Mouse (Mus musculus) heart, embryonic 16.5 days (tissue): ENCODE data around the gene Slc4a7. TPM values are rescaled to one million over a fixed set of nuclear protein-coding genes. Genes with fewer than 3 reads are reported as not detected.
"Not testable (repeated sequence)": the region's sequence is repeated elsewhere in the genome, so short reads cannot be mapped to it uniquely, and the experiment has no call there.

Source experiments
- ATAC-seq: fragments of 200-750 bp; cut with Nextera tagmentation; replicated peaks from 2 replicates; pipeline ENCODE4 v1.8.0; 2017; ENCODE audit warnings: moderate number of reproducible peaks; ENCODE audit not compliant: insufficient read depth, low FRiP score; ENCODE audit errors: extremely low read depth
- H3K27ac ChIP-seq: fragments of 300-500 bp; sonication (generic); 2 replicates; pipeline ENCODE4 v1.5.1; 2014; ENCODE audit warnings: mild to moderate bottlenecking, low read length, control low read depth, moderate library complexity
- H3K27me3 ChIP-seq: fragments of 300-500 bp; sonication (generic); 2 replicates; pipeline ENCODE4 v1.6.1; 2014; ENCODE audit warnings: low read length, mixed read lengths; ENCODE audit not compliant: control insufficient read depth, insufficient read depth
- H3K36me3 ChIP-seq: fragments of 300-500 bp; sonication (generic); 2 replicates; pipeline ENCODE4 v1.6.1; 2014; ENCODE audit not compliant: control insufficient read depth, insufficient read depth
- H3K4me1 ChIP-seq: fragments of 300-500 bp; sonication (generic); 2 replicates; pipeline ENCODE4 v1.6.1; 2014; ENCODE audit warnings: low read length, mixed read lengths; ENCODE audit not compliant: control insufficient read depth, insufficient read depth
- H3K4me2 ChIP-seq: fragments of 300-500 bp; sonication (generic); 2 replicates; pipeline ENCODE4 v1.6.1; 2014; ENCODE audit warnings: low read depth, mild to moderate bottlenecking, control low read depth, low read length
- H3K4me3 ChIP-seq: fragments of 300-500 bp; sonication (generic); 2 replicates; pipeline ENCODE4 v1.5.1; 2014; ENCODE audit warnings: mild to moderate bottlenecking, control low read depth, low read length
- H3K9ac ChIP-seq: fragments of 300-500 bp; sonication (generic); 2 replicates; pipeline ENCODE4 v1.6.1; 2014; ENCODE audit warnings: low read length, control low read depth
- H3K9me3 ChIP-seq: fragments of 300-500 bp; sonication (generic); replicated peaks from 2 replicates; pipeline ENCODE4 v1.6.1; 2016; ENCODE audit warnings: low read length; ENCODE audit not compliant: control insufficient read depth
- WGBS: fragments of 180-500 bp; shearing (Covaris S2); extraction: QIAGEN DNeasy Blood & Tissue Kit; methylation state at CpG from one replicate; pipeline ENCODE4 v1.1.7; 2014; 5-methylcytosine and 5-hydroxymethylcytosine counted together
- polyA plus RNA-seq: library from polyadenylated mRNA; unstranded; fragments of >200 nt; fragmentation: Nextera tagmentation; extraction: Ambion mirVana; gene quantifications from 2 replicates; pipeline ENCODE4 v1.2.1, GENCODE M21; 2015

Slc4a7 gene
- polyA plus RNA-seq, 1 experiment from 2014 or later = 9.8 TPM

GRCm38 (mm10) chr14:14781169-14781568, 79.1 kb downstream of the Slc4a7 start:
- Histone ChIP-seq H3K9me3 (no peaks in the 10 kb centered on the region), H3K9ac (no peak overlapping the region), H3K4me1 (peaks cover 2% of the 10 kb centered on the region; the same call in 1 of the 2 replicates), H3K4me2 (no peak overlapping the region), H3K27me3 (no peaks in the 10 kb centered on the region), H3K4me3 (no peak overlapping the region), H3K36me3 (peaks cover 14% of the 10 kb centered on the region; the same call in 1 of the 2 replicates), H3K27ac (no peak overlapping the region)
- WGBS = 92% methylated on average over 2 of the region's 2 CpGs
- ATAC-seq = no peak

GRCm38 (mm10) chr14:14784223-14784622, 82.1 kb downstream of the Slc4a7 start:
- Histone ChIP-seq H3K9ac (no peak overlapping the region), H3K36me3 (peaks cover 26% of the 10 kb centered on the region), H3K27ac (no peak overlapping the region), H3K4me1 (no peaks in the 10 kb centered on the region), H3K9me3 (peaks cover 6% of the 10 kb centered on the region; the same call in 1 of the 2 replicates), H3K27me3 (no peaks in the 10 kb centered on the region), H3K4me3 (no peak overlapping the region), H3K4me2 (no peak overlapping the region)
- no peak for ATAC-seq
- WGBS = 83% methylated on average over 1 of the region's 1 CpGs

GRCm38 (mm10) chr14:14786979-14787378, 84.9 kb downstream of the Slc4a7 start:
- ATAC-seq = no peak
- no peak overlapping the region for H3K9ac ChIP-seq
- H3K4me2 ChIP-seq = no peak overlapping the region
- H3K4me3 ChIP-seq = no peak overlapping the region
- no peak overlapping the region for H3K27ac ChIP-seq
- H3K9me3 ChIP-seq = peaks cover 6% of the 10 kb centered on the region; the same call in 1 of the 2 replicates
- H3K36me3 ChIP-seq = peaks cover 25% of the 10 kb centered on the region
- no peaks in the 10 kb centered on the region for H3K4me1 ChIP-seq
- no peaks in the 10 kb centered on the region for H3K27me3 ChIP-seq
- 97% methylated on average over 1 of the region's 1 CpGs for WGBS

- H3K36me3 ChIP-seq = peaks cover 23% of the 10 kb centered on the region
Observed at GRCm38 (mm10) chr14:14789840-14790470, 87.9 kb downstream of the Slc4a7 start.

GRCm38 (mm10) chr14:14799861-14800260, 97.8 kb downstream of the Slc4a7 start:
- no peak for ATAC-seq
- no peak overlapping the region for H3K4me3 ChIP-seq
- no peak overlapping the region for H3K9ac ChIP-seq
- 0 out of 2 replicates have a peak, but pooled peaks cover 5% of the 10 kb centered on the region for H3K36me3 ChIP-seq
- no peaks in the 10 kb centered on the region for H3K4me1 ChIP-seq
- no peak overlapping the region for H3K27ac ChIP-seq
- no peaks in the 10 kb centered on the region for H3K27me3 ChIP-seq
- 83% methylated on average over 5 of the region's 5 CpGs for WGBS
- H3K4me2 ChIP-seq = no peak overlapping the region
- no peaks in the 10 kb centered on the region for H3K9me3 ChIP-seq

More at GRCm38 (mm10) chr14:14789840-14790470, 87.9 kb downstream of the Slc4a7 start:
- no peak overlapping the region for H3K27ac ChIP-seq
- H3K9me3 ChIP-seq = peaks cover 6% of the 10 kb centered on the region; the same call in 1 of the 2 replicates
- no peak overlapping the region for H3K9ac ChIP-seq
- ATAC-seq = no peak
- no peaks in the 10 kb centered on the region for H3K27me3 ChIP-seq
- no peak overlapping the region for H3K4me2 ChIP-seq
- no peak overlapping the region for H3K4me3 ChIP-seq
- H3K4me1 ChIP-seq = no peaks in the 10 kb centered on the region
- WGBS = 89% methylated on average over 4 of the region's 4 CpGs

- no peak for ATAC-seq
- H3K27ac ChIP-seq = no peak overlapping the region
- no peaks in the 10 kb centered on the region for H3K4me1 ChIP-seq
- H3K9ac ChIP-seq = no peak overlapping the region
- 90% methylated on average over 4 of the region's 4 CpGs for WGBS
- H3K27me3 ChIP-seq = no peaks in the 10 kb centered on the region
- H3K4me3 ChIP-seq = no peak overlapping the region
- no peaks in the 10 kb centered on the region for H3K9me3 ChIP-seq
- 0 out of 2 replicates have a peak, but pooled peaks cover 5% of the 10 kb centered on the region for H3K36me3 ChIP-seq
- no peak overlapping the region for H3K4me2 ChIP-seq
Observed at GRCm38 (mm10) chr14:14800332-14800731, 98.3 kb downstream of the Slc4a7 start.

- Histone ChIP-seq H3K9ac (no peak overlapping the region), H3K27me3 (no peaks in the 10 kb centered on the region), H3K4me1 (no peaks in the 10 kb centered on the region), H3K27ac (no peak overlapping the region), H3K36me3 (0 out of 2 replicates have a peak, but pooled peaks cover 5% of the 10 kb centered on the region), H3K4me2 (no peak overlapping the region), H3K4me3 (no peak overlapping the region), H3K9me3 (no peaks in the 10 kb centered on the region)
- WGBS = 92% methylated on average over 3 of the region's 3 CpGs
- no peak for ATAC-seq
Observed at GRCm38 (mm10) chr14:14800810-14801209, 98.7 kb downstream of the Slc4a7 start.

GRCm38 (mm10) chr14:14803115-14803514, 101.0 kb downstream of the Slc4a7 start, which contains the start of gene Nek10:
Gene Nek10, plus strand, starts transcription at chr14:14803415.
- not testable (repeated sequence) for H3K27ac ChIP-seq, H3K9me3 ChIP-seq, ATAC-seq, H3K9ac ChIP-seq, H3K4me1 ChIP-seq, H3K27me3 ChIP-seq, H3K36me3 ChIP-seq, H3K4me3 ChIP-seq, H3K4me2 ChIP-seq
- 67% methylated on average over 1 of the region's 2 CpGs for WGBS

- no peak for ATAC-seq
- H3K4me2 ChIP-seq = no peak overlapping the region
- WGBS = 20% methylated on average over 10 of the region's 10 CpGs
- 0 out of 2 replicates have a peak, but pooled peaks cover 3% of the 10 kb centered on the region for H3K36me3 ChIP-seq
- H3K9me3 ChIP-seq = no peaks in the 10 kb centered on the region
- no peaks in the 10 kb centered on the region for H3K4me1 ChIP-seq
- no peak overlapping the region for H3K27ac ChIP-seq
- no peak overlapping the region for H3K9ac ChIP-seq
- H3K4me3 ChIP-seq = no peak overlapping the region
- no peaks in the 10 kb centered on the region for H3K27me3 ChIP-seq
Observed at GRCm38 (mm10) chr14:14803921-14804517, 101.9 kb downstream of the Slc4a7 start.
